Mouse (Mus musculus) hindbrain, embryonic 10.5 days (tissue): ENCODE measurements at regions not wholly inside any gene's neighbourhood (a gene's known extent, or its start where the extent isn't known, plus 50 kb on each side); places are given as distances from the start of the nearest gene placed in this dataset.

Source experiments
- DNase-seq: peaks from one replicate; pipeline ENCODE4 v3.0.0-alpha.2; 2017; ENCODE audit warnings: low spot score
- H3K27ac ChIP-seq: fragments of 300-500 bp; sonication (generic); 2 replicates; pipeline ENCODE4 v1.5.1; 2016; ENCODE audit warnings: mild to moderate bottlenecking, moderate library complexity
- H3K27me3 ChIP-seq: fragments of 300-500 bp; sonication (generic); 2 replicates; pipeline ENCODE4 v1.6.1; 2016; ENCODE audit warnings: mild to moderate bottlenecking; ENCODE audit not compliant: poor library complexity, insufficient read depth, severe bottlenecking
- H3K36me3 ChIP-seq: fragments of 300-500 bp; sonication (generic); 2 replicates; pipeline ENCODE4 v1.6.1; 2016; ENCODE audit warnings: mild to moderate bottlenecking, moderate library complexity
- H3K4me1 ChIP-seq: fragments of 300-500 bp; sonication (generic); replicated peaks from 2 replicates; pipeline ENCODE4 v1.6.1; 2016; ENCODE audit warnings: mild to moderate bottlenecking
- H3K4me3 ChIP-seq: fragments of 300-500 bp; sonication (generic); 2 replicates; pipeline ENCODE4 v1.5.1; 2016; ENCODE audit warnings: mild to moderate bottlenecking, moderate library complexity
- H3K9me3 ChIP-seq: fragments of 300-500 bp; sonication (generic); 2 replicates; pipeline ENCODE4 v1.6.1; 2016; ENCODE audit warnings: mild to moderate bottlenecking, moderate library complexity
- WGBS: fragments of 180-500 bp; shearing (Covaris S2); methylation state at CpG from one replicate; pipeline ENCODE4 v1.1.7; 2016; 5-methylcytosine and 5-hydroxymethylcytosine counted together

DNA sequence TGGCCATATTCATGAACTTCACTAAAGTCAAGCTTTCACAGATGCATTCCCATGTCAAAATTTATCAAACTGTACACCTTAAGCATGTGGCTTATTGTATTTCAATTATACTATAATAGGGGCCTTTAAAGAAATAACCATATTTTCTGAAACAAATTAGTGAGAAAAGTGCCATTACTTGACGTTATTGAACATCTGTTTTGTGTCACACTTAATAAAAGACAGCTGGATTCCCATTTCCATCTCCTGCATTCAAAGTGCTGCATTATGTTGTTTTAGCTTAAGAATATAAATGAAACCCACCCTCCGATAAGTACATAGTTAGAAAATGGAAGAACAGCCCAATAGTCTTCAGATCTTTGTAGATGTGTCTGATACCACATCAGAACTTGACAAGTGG lies 150.2 kb downstream of the Usp46 start:
- DNase-seq = no peak
- Histone ChIP-seq H3K4me3 (no peak overlapping the region), H3K4me1 (peaks cover 6% of the 10 kb centered on the region), H3K9me3 (no peaks in the 10 kb centered on the region), H3K27me3 (no peaks in the 10 kb centered on the region), H3K27ac (no peak overlapping the region), H3K36me3 (no peaks in the 10 kb centered on the region)
- 72% methylated on average over 2 of the region's 2 CpGs for WGBS

DNA sequence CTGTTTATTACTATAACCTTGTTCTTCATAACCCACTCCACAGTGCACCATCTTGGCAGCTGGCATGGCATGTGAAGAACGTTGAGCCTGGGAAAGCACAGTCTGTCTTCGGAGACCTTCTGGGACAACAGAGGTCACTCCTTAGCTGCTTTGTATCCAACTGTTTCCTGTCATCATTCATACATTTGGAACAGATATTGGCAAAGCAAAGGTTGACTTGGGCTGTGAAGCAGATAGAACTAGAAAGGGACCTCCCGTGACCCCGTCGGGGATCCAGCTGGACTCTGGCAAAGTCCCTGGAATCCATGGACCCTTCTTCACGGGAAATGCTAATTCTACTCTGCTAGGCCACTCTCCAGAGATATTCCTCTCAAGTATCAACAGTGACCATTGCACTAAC lies 148.3 kb downstream of the Usp46 start:
- WGBS = 85% methylated on average over 6 of the region's 6 CpGs
- H3K36me3 ChIP-seq = no peaks in the 10 kb centered on the region
- no peak for DNase-seq
- H3K27ac ChIP-seq = no peak overlapping the region
- no peak overlapping the region for H3K4me3 ChIP-seq
- no peaks in the 10 kb centered on the region for H3K4me1 ChIP-seq
- H3K27me3 ChIP-seq = no peaks in the 10 kb centered on the region
- H3K9me3 ChIP-seq = no peaks in the 10 kb centered on the region

DNA sequence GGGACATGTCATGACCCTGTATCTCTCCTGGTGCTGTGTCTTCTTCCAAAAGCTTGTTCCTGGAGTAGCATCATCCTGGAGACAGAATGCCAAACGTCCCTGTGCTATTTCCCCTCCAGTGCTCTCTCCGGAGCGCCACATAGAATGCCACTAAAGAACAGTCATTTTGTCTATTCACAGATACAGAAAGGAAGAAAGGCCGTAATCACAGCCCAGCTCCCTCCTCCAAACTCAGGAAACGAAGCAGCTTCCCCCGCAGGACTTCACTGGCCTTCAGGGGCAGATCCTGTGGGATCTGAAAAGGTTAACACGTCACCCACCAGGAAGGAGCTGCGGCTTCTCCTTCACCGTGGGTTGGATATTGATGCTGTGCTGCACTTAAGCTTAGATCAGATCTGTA lies 140.7 kb downstream of the Usp46 start:
- DNase-seq = no peak
- H3K4me1 ChIP-seq = no peaks in the 10 kb centered on the region
- 67% methylated on average over 9 of the region's 9 CpGs for WGBS
- no peak overlapping the region for H3K27ac ChIP-seq
- H3K9me3 ChIP-seq = no peaks in the 10 kb centered on the region
- no peaks in the 10 kb centered on the region for H3K27me3 ChIP-seq
- H3K36me3 ChIP-seq = no peaks in the 10 kb centered on the region
- H3K4me3 ChIP-seq = no peak overlapping the region

DNA sequence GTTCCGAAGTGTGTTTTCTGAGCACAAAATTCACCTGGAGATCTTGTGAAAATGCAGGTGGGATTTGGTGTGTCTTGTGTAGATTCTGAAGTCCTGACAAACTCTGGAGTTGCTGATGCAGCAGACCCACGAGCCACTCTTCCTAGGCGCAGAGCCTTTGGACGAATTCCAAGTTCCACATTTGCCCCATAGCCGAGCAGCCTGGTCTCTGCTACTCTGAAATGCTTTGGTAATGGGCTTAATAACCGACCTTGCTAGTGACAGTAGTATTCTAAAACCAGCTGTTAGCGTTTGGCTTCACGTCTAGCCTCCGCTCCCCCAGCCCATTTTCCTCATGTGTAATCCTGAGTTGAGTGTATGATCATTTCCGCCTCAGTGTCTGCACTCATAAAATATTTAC lies 139.5 kb downstream of the Usp46 start:
- no peak overlapping the region for H3K27ac ChIP-seq
- WGBS = 92% methylated on average over 10 of the region's 10 CpGs
- no peak overlapping the region for H3K4me3 ChIP-seq
- DNase-seq = no peak
- no peaks in the 10 kb centered on the region for H3K4me1 ChIP-seq
- no peaks in the 10 kb centered on the region for H3K9me3 ChIP-seq
- no peaks in the 10 kb centered on the region for H3K36me3 ChIP-seq
- no peaks in the 10 kb centered on the region for H3K27me3 ChIP-seq

DNA sequence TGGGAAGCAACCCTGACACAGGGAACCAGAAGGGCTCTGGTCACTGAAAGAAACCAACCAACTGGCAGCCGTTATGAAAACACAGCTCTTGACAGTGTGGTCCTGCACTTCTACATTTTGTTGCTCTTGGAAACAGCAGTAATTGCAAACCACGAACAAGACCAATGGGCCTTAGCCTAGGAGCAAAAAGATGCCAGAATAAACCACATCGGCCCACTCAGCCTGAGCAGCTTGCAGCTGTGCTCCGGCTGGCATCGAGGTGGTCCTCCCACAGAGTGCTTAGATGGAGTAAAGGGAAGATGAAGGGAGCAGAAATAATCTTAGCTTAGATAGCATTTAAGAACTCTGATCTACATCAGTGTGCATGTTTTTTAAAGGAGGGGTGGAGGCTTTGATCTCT lies 138.0 kb downstream of the Usp46 start:
- Histone ChIP-seq H3K36me3 (no peaks in the 10 kb centered on the region), H3K9me3 (no peaks in the 10 kb centered on the region), H3K27me3 (no peaks in the 10 kb centered on the region), H3K4me1 (no peaks in the 10 kb centered on the region), H3K4me3 (no peak overlapping the region), H3K27ac (no peak overlapping the region)
- no peak for DNase-seq
- WGBS = 84% methylated on average over 5 of the region's 5 CpGs

DNA sequence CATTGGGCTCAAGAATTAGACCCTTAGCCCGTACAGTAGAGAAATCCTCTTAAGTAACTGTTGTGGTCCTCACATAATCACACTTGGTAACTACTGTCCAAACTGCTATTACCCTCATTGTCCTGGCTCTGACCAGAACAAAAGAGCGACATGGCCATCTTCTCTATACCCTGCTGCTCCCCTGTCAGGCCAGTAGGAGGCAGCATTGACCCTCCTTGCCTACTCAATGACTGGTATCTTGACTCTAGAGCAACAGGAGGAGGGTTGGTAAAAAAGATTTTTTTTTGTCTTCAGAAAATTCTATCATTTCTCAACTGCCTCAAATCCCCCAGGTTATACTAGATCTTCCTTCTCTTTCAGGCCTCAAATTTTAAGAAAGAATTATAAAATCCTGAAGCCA lies 130.4 kb downstream of the Usp46 start:
- H3K4me1 ChIP-seq = 0 out of 2 replicates have a peak, but pooled peaks cover 3% of the 10 kb centered on the region
- no peaks in the 10 kb centered on the region for H3K36me3 ChIP-seq
- H3K4me3 ChIP-seq = no peak overlapping the region
- 51% methylated on average over 2 of the region's 2 CpGs for WGBS
- no peak overlapping the region for H3K27ac ChIP-seq
- no peaks in the 10 kb centered on the region for H3K9me3 ChIP-seq
- no peaks in the 10 kb centered on the region for H3K27me3 ChIP-seq
- DNase-seq = peak; percentile 50

DNA sequence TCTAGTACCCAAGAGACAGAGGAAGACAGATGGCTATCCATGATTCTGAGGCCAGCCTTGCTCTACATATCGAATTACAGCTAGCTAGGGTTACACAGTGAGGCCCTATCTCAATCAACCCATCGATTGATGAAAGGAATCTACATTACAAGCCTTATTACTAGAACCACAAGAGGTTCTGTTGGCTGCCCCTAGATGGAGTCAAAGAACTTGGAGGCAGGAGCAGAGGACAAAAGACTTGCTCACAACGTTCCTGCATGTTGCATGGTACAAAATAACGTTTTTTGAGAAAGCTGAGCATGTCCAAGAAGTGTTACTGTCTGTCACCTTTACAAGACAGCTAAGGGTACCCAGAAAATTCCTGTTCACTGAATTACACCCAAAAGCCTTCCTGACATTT lies 129.8 kb downstream of the Usp46 start:
- Histone ChIP-seq H3K4me1 (0 out of 2 replicates have a peak, but pooled peaks cover 9% of the 10 kb centered on the region), H3K9me3 (no peaks in the 10 kb centered on the region), H3K27me3 (no peaks in the 10 kb centered on the region), H3K36me3 (no peaks in the 10 kb centered on the region), H3K4me3 (no peak overlapping the region), H3K27ac (no peak overlapping the region)
- DNase-seq = no peak
- WGBS = 53% methylated on average over 4 of the region's 4 CpGs

DNA sequence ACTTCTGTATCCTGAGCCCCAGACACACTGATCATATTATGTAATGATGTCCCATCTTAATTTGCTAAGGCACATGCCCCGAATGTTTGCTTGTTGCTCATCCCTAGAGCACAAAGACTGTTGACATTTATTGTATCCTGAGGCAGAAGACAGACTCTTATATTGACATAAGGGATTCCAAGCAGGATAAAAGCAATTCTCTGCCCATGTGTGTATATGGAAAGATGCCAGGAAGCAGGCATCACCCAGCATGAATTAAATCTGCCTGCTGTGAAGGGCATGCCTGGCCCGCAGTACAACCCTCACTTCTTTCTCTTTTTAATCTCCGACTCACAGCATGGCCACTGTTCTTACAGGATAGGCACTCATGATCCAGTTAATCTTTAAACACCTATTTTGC lies 125.3 kb downstream of the Usp46 start:
- Histone ChIP-seq H3K9me3 (no peaks in the 10 kb centered on the region), H3K27ac (no peak overlapping the region), H3K27me3 (no peaks in the 10 kb centered on the region), H3K4me3 (no peak overlapping the region), H3K36me3 (no peaks in the 10 kb centered on the region), H3K4me1 (0 out of 2 replicates have a peak, but pooled peaks cover 9% of the 10 kb centered on the region)
- 65% methylated on average over 3 of the region's 3 CpGs for WGBS
- DNase-seq = no peak

DNA sequence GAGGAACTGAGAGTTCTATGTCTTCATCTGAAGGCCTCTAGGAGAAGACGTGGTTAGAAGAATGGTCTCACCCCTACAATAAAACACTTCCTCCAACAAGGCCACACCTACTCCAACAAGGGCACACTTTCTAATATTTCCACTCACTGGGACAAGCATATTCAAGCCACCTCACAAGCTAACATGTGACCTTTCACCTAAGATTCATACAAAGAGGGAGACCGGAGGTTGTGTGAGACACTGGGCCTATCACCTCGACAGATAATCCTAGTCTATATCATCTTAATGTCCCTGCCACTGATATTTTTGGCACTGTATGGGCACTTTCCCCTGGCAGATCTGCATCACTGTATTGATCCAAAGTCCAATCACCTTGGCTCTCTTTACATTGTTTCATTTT lies 122.6 kb downstream of the Usp46 start:
- no peak for DNase-seq
- WGBS = 93% methylated on average over 3 of the region's 3 CpGs
- H3K27ac ChIP-seq = no peak overlapping the region
- H3K9me3 ChIP-seq = no peaks in the 10 kb centered on the region
- peaks cover 10% of the 10 kb centered on the region for H3K4me1 ChIP-seq
- no peak overlapping the region for H3K4me3 ChIP-seq
- no peaks in the 10 kb centered on the region for H3K27me3 ChIP-seq
- H3K36me3 ChIP-seq = no peaks in the 10 kb centered on the region

DNA sequence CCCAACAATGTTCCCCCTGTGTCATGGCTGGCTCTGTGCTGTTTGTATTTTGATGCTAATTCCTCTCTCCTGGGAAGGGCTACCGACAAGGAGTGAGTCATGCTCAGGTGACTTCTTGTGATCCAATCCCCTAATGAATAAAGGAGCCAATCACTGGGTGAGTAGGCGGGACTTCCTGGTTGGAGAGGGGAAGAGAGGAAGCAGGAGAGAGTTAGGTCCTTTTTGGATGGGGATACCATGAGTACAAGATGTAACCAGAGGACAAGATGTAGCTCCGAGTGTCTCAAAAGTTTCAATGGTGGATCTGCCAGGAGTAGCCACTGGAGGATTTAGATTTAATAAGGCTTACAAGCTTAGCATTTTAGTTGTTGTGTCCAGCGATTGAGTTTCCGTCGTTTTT lies 122.1 kb downstream of the Usp46 start:
- Histone ChIP-seq H3K27ac (no peak overlapping the region), H3K27me3 (no peaks in the 10 kb centered on the region), H3K4me3 (no peak overlapping the region), H3K9me3 (no peaks in the 10 kb centered on the region), H3K4me1 (peaks cover 13% of the 10 kb centered on the region), H3K36me3 (no peaks in the 10 kb centered on the region)
- WGBS = 86% methylated on average over 6 of the region's 6 CpGs
- no peak for DNase-seq

DNA sequence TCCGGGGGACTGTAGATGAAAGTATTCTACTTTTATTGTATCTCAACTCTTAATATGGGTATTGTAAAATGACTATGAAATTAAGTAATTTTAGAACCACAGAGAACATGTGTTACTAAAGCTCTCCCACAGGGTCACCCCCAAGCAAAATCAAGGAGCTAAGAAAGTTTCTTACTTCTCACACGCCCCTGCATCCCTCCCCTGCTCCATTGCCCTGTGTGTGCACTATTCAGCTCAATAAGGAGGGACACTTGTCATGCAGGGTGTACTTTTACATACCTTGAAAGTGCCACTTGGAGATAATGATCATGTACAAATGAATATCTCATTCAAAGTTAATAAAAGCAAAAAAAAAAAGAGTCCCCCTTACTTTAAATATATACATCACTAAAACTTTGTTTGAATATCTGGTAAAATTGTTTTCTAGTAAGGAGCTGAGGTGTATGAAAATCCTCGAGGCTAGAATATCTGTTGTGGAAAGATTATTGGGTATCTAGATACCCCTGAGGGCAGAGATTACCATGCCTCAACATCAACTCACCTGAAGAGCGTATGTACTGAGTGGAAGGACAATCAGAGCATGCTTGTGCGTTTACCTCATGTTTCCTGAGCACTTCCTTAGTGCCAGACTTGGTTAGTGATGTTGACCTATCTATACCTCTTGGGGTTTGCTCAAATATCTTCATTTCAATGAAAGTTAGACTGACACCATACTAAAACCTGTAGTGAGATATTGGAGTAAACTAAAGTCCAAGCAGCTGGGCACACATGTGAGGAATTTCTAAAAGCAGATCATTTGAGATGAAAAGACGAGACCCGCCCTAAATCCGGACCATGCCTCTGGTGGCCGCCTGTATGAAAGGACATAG lies 120.0 kb downstream of the Usp46 start:
- no peak overlapping the region for H3K4me3 ChIP-seq
- H3K27ac ChIP-seq = no peak overlapping the region
- no peaks in the 10 kb centered on the region for H3K27me3 ChIP-seq
- no peaks in the 10 kb centered on the region for H3K36me3 ChIP-seq
- DNase-seq = no peak
- peaks cover 14% of the 10 kb centered on the region for H3K4me1 ChIP-seq
- 92% methylated on average over 9 of the region's 9 CpGs for WGBS
- H3K9me3 ChIP-seq = no peaks in the 10 kb centered on the region
